Mouse (Mus musculus) forebrain, embryonic 11.5 days (tissue): ENCODE data around the gene Nagk. TPM values are rescaled to one million over a fixed set of nuclear protein-coding genes. Genes with fewer than 3 reads are reported as not detected.
"Not testable (repeated sequence)": the region's sequence is repeated elsewhere in the genome, so short reads cannot be mapped to it uniquely, and the experiment has no call there.

Source experiments
- ATAC-seq: fragments of 200-750 bp; cut with Nextera tagmentation; replicated peaks from 2 replicates; pipeline ENCODE4 v1.8.0; 2017; ENCODE audit warnings: moderate TSS enrichment; ENCODE audit not compliant: low FRiP score
- DNase-seq: peaks from one replicate; pipeline ENCODE4 v3.0.0-alpha.2; 2017; ENCODE audit warnings: low spot score
- H3K27ac ChIP-seq: fragments of 300-500 bp; sonication (generic); 2 replicates; pipeline ENCODE4 v1.5.1; 2014; ENCODE audit warnings: low read depth, low read length
- H3K27me3 ChIP-seq: fragments of 300-500 bp; sonication (generic); 2 replicates; pipeline ENCODE4 v1.6.1; 2014; ENCODE audit warnings: mild to moderate bottlenecking, low read length, mixed read lengths; ENCODE audit not compliant: control insufficient read depth, insufficient read depth
- H3K36me3 ChIP-seq: fragments of 300-500 bp; sonication (generic); 2 replicates; pipeline ENCODE4 v1.6.1; 2014; ENCODE audit warnings: mild to moderate bottlenecking, low read length, moderate library complexity, mixed read lengths; ENCODE audit not compliant: control insufficient read depth, insufficient read depth
- H3K4me1 ChIP-seq: fragments of 300-500 bp; sonication (generic); replicated peaks from 2 replicates; pipeline ENCODE4 v1.6.1; 2014; ENCODE audit warnings: low read length, mixed read lengths; ENCODE audit not compliant: control insufficient read depth, insufficient read depth
- H3K4me2 ChIP-seq: fragments of 300-500 bp; sonication (generic); 2 replicates; pipeline ENCODE4 v1.6.1; 2014; ENCODE audit warnings: low read depth, mild to moderate bottlenecking, low read length, moderate library complexity, mixed read lengths; ENCODE audit not compliant: severe bottlenecking
- H3K4me3 ChIP-seq: fragments of 300-500 bp; sonication (generic); 2 replicates; pipeline ENCODE4 v1.5.1; 2014; ENCODE audit warnings: low read depth, low read length
- H3K9ac ChIP-seq: fragments of 300-500 bp; sonication (generic); 2 replicates; pipeline ENCODE4 v1.6.1; 2014; ENCODE audit warnings: low read length
- H3K9me3 ChIP-seq: fragments of 300-500 bp; sonication (generic); 2 replicates; pipeline ENCODE4 v1.6.1; 2016; ENCODE audit warnings: low read length, mixed read lengths; ENCODE audit not compliant: control insufficient read depth
- WGBS: fragments of 180-500 bp; shearing (Covaris S2); extraction: QIAGEN DNeasy Blood & Tissue Kit; methylation state at CpG from one replicate; pipeline ENCODE4 v1.1.7; 2014; 5-methylcytosine and 5-hydroxymethylcytosine counted together
- polyA plus RNA-seq: library from polyadenylated mRNA; unstranded; fragments of >200 nt; fragmentation: Nextera tagmentation; extraction: Ambion mirVana; gene quantifications from 2 replicates; pipeline ENCODE4 v1.2.1, GENCODE M21; 2014

Nagk gene
- polyA plus RNA-seq, 1 experiment from 2014 or later: 36.0 TPM

DNA sequence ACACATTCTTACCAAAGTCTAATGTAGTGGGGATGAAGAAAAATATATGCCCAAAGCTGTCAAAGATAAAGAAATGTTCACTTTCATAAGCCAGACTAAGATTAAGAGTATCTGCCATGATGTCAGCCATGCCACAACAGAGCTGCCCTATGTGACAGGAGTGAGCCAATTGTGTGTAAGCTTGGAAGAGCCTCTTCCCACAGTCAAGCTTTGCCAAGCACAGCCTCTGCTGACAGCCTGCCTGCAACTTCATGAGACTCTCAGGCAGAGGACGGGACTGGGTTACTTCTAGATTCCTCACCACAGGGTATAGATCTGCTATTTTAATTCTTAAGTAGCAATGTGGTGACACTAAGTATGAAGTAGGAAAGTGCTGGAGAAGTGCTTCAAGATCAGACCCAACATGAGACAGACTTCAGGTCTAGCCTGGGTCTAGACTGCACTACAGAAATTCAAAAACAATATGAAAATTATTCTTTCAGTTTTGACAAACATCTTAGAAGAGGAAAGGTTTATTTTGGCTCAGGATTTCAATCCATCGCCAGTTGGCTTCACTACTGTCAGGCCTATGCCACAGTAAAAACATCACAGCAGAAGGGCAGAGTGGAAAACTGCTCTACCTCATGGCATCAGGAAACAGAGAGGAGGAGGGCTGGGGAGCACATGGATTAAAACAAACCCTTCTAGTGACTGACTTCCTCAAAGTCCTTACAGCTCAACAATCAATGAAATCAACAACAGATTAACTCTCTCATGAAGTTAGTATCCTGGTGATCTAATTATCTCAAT, 26.1 kb downstream of the Nagk start:
- WGBS: 90% methylated on average over 2 of the region's 2 CpGs

GRCm38 (mm10) chr6:83821856-83822255, 27.1 kb downstream of the Nagk start:
- Histone ChIP-seq H3K4me3 (no peak overlapping the region), H3K36me3 (no peaks in the 10 kb centered on the region), H3K9ac (no peak overlapping the region), H3K4me1 (peaks cover 8% of the 10 kb centered on the region; the same call in 1 of the 2 replicates), H3K27me3 (no peaks in the 10 kb centered on the region), H3K9me3 (no peaks in the 10 kb centered on the region), H3K4me2 (no peak overlapping the region), H3K27ac (no peak overlapping the region)
- 84% methylated on average over 2 of the region's 2 CpGs for WGBS
- no peak for DNase-seq
- ATAC-seq: no peak

More for the DNA sequence above, 26.1 kb downstream of the Nagk start:
- Histone ChIP-seq H3K4me1 (peaks cover 8% of the 10 kb centered on the region; the same call in 1 of the 2 replicates), H3K27me3 (no peaks in the 10 kb centered on the region), H3K36me3 (no peaks in the 10 kb centered on the region), H3K9ac (no peak overlapping the region), H3K9me3 (no peaks in the 10 kb centered on the region), H3K4me3 (no peak overlapping the region), H3K4me2 (no peak overlapping the region), H3K27ac (no peak overlapping the region)
- no peak for ATAC-seq
- DNase-seq: no peak

DNA sequence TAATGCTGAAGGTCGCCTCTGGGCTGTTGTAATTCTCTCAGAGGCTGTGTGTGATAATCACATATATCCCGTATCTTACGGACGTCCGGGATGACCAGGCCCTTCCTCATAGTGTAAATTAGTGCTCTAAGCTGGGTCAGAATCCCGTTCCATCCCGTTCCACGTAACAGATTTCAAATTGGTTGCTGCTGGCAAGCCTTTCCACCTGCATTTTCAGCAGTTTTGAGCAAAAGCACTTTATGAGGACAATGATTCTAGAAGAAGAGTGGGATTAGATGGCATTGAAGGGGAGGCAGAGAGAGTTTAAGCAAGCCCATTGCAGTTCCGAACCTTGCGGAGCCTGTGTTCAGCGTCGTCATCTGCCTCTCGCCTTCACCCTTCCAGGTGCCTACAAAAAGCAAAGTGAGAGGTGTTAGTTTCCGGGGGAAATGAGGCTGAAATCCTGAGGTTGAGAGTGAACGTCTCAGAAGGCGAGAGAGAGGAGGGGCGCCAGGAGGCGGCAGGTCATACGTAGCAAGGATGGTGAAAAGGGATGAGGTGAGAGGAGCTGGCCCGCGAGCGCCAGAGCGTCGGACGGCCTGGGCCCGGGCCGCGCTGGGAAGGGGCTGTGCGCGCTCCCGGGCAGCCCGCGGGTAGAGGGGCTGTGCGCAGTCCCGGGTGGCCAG, 36.3 kb downstream of the Nagk start:
- DNase-seq (no peak), ATAC-seq (no peak)
- H3K4me3 ChIP-seq: peak overlapping the region; percentile 67
- no peaks in the 10 kb centered on the region for H3K9me3 ChIP-seq
- peak overlapping the region; percentile 80 for H3K9ac ChIP-seq
- peak overlapping the region; percentile 57 for H3K4me2 ChIP-seq
- 0 out of 2 replicates have a peak overlapping the region, but pooled peaks have one; percentile 59 for H3K27ac ChIP-seq
- no peaks in the 10 kb centered on the region for H3K36me3 ChIP-seq
- WGBS: 2% methylated on average over 32 of the region's 35 CpGs
- peaks cover 2% of the 10 kb centered on the region; the same call in 1 of the 2 replicates for H3K4me1 ChIP-seq
- H3K27me3 ChIP-seq: no peaks in the 10 kb centered on the region

GRCm38 (mm10) chr6:83831606-83832123, 36.9 kb downstream of the Nagk start, which contains the start of gene Paip2b:
Paip2b (minus strand) TSS chr6:83831741.
- H3K36me3 ChIP-seq: no peaks in the 10 kb centered on the region
- H3K9me3 ChIP-seq: no peaks in the 10 kb centered on the region
- ATAC-seq: peak; percentile 98
- peaks cover 2% of the 10 kb centered on the region; the same call in 1 of the 2 replicates for H3K4me1 ChIP-seq
- WGBS: under 1% methylated on average over 37 of the region's 37 CpGs
- H3K27ac ChIP-seq: 0 out of 2 replicates have a peak within 1 kb of the TSS, but pooled peaks have one; percentile 59
- H3K4me3 ChIP-seq: peak within 1 kb of the TSS; percentile 67
- peak within 1 kb of the TSS; percentile 80 for H3K9ac ChIP-seq
- peak within 1 kb of the TSS; percentile 57 for H3K4me2 ChIP-seq
- H3K27me3 ChIP-seq: no peaks in the 10 kb centered on the region
- peak; percentile 99 for DNase-seq

DNA sequence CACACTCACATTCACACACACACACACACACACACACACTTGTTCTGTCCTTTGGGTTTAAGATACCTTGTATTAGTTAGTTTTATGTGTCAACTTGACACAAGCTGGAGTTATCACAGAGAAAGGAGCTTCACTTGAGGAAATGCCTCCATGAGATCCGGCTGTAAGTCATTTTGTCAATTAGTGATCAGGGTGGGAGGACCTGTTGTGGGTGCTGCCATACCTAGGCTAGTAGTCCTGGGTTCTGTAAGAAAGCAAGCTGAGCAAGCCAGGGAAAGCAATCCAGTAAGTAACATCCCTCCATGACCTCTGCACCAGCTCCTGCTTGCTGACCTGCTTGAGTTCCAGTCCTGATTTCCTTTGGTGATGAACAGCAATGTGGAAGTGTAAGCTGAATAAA, 37.6 kb downstream of the Nagk start:
- 56% methylated on average over 1 of the region's 1 CpGs for WGBS
- not testable (repeated sequence) for H3K27ac ChIP-seq

DNA sequence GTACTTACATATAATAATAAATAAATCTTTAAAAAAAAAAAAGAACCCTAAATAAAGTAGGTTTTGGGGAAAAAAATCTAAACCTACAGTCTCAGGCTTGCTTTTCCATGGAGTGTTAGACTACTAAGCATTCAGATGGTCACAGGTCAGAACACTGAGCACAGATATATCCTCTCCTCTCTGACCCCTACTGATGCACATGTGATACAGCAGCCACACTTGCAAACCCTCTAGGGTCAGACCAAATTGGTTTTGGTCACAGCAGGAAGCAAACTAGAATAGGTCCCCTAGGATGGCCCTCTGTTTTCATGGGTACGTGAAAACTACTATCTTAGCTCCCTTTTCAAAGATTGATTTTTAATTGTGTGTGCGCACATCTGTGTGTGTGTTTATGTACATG, 42.0 kb downstream of the Nagk start:
- WGBS: 90% methylated on average over 2 of the region's 2 CpGs

More for the DNA sequence above, 37.6 kb downstream of the Nagk start:
- not testable (repeated sequence) for H3K4me1 ChIP-seq, H3K36me3 ChIP-seq, H3K9me3 ChIP-seq, H3K27me3 ChIP-seq, DNase-seq, ATAC-seq, H3K9ac ChIP-seq
- Histone ChIP-seq H3K4me2 (peak overlapping the region; percentile 49; the same call in 1 of the 2 replicates), H3K4me3 (peak overlapping the region; percentile 67; the same call in 1 of the 2 replicates)

DNA sequence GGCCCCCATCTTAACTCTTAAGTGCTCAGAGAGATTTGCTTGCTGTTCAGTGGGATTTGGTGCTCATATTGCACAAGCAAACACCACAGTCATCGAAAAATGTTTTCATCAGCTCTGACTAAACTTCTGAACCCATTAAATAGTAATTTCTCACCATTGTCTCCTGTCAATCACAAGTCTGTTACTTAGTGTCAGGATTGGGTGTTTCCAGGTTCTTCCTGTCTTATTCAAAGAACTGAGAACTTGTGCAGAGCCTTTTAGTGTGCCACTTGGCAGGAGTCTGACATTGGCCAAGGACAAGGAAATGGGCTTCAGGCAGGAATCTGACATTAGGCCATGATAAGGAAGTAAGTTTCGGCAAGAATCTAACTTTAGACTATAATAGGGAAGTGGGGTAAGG, 43.3 kb downstream of the Nagk start:
- H3K4me3 ChIP-seq: no peak overlapping the region
- H3K4me2 ChIP-seq: no peak overlapping the region
- H3K4me1 ChIP-seq: no peaks in the 10 kb centered on the region
- H3K27me3 ChIP-seq: no peaks in the 10 kb centered on the region
- 91% methylated on average over 2 of the region's 2 CpGs for WGBS
- H3K27ac ChIP-seq: no peak overlapping the region
- H3K9me3 ChIP-seq: no peaks in the 10 kb centered on the region
- no peak overlapping the region for H3K9ac ChIP-seq
- H3K36me3 ChIP-seq: no peaks in the 10 kb centered on the region
- ATAC-seq (no peak), DNase-seq (no peak)

More for the DNA sequence above, 42.0 kb downstream of the Nagk start:
- H3K36me3 ChIP-seq: no peaks in the 10 kb centered on the region
- no peaks in the 10 kb centered on the region for H3K27me3 ChIP-seq
- H3K27ac ChIP-seq: no peak overlapping the region
- H3K9ac ChIP-seq: no peak overlapping the region
- no peak overlapping the region for H3K4me3 ChIP-seq
- ATAC-seq (no peak), DNase-seq (no peak)
- no peaks in the 10 kb centered on the region; the same call in 1 of the 2 replicates for H3K4me1 ChIP-seq
- no peaks in the 10 kb centered on the region for H3K9me3 ChIP-seq
- no peak overlapping the region for H3K4me2 ChIP-seq

GRCm38 (mm10) chr6:83840086-83840485, 45.3 kb downstream of the Nagk start:
- WGBS: 86% methylated on average over 6 of the region's 6 CpGs
- H3K36me3 ChIP-seq: no peaks in the 10 kb centered on the region

More at GRCm38 (mm10) chr6:83840086-83840485, 45.3 kb downstream of the Nagk start:
- H3K27me3 ChIP-seq: no peaks in the 10 kb centered on the region
- no peak overlapping the region for H3K9ac ChIP-seq
- H3K4me2 ChIP-seq: no peak overlapping the region
- no peak overlapping the region for H3K27ac ChIP-seq
- no peaks in the 10 kb centered on the region for H3K9me3 ChIP-seq
- ATAC-seq (no peak), DNase-seq (no peak)
- no peak overlapping the region for H3K4me3 ChIP-seq
- H3K4me1 ChIP-seq: no peaks in the 10 kb centered on the region
